Mouse (Mus musculus): Measurements from ENCODE around the gene Spast.

- TF ChIP-seq POLR2A (IDR thresholded peaks at IDR 0.05; ENCODE audit: insufficient read length, low read depth) (no peak), USF1 (IDR thresholded peaks at IDR 0.05; ENCODE audit: low read depth) (no peak), MYOG (IDR thresholded peaks at IDR 0.05; ENCODE audit: control insufficient read depth in 1 of 3, insufficient read depth in 1 of 3, insufficient read length in 2 of 3, low read depth in 2 of 3) (no peak)
These were observed 70.9 kb downstream of the Spast start for GRCm38 (mm10) chr17:74409722-74410121.
